Mouse (Mus musculus) thymus, postnatal 0 days (tissue): Measurements from ENCODE around the gene Otub2. TPM values are rescaled to one million over a fixed set of nuclear protein-coding genes. Genes with fewer than 3 reads are reported as not detected.

Experiments
- DNase-seq: peaks from one replicate; pipeline ENCODE4 v3.0.0-alpha.2; 2015; ENCODE audit warnings: low spot score
- polyA plus RNA-seq: library from polyadenylated mRNA; unstranded; fragments of >200 nt; fragmentation: Nextera tagmentation; extraction: Ambion mirVana; gene quantifications from 2 replicates; pipeline ENCODE4 v1.2.1, GENCODE M21; 2015

Otub2 gene
- polyA plus RNA-seq, 1 experiment from 2014 or later = 1.9 TPM

DNA sequence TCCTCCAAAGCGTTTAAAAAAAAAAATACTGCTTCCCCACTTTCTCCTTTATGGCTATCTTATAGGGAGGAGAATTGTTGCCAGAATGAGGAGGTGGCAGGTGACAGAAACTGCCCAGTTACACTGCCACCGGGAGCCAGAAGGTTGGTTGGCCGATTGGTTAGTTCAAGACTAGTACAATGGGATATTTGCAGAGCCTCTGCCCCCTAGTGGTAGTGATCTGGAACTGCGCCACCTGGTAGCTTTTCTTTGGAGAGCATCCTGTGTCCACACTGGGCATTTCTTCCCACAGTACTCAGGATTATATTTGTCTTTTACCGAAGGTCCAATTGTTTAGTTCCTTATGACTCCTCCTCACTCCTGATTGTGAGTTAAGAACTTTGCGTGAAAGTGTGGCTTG, 16.8 kb upstream of the Otub2 start:
- DNase-seq = peak; percentile 70

GRCm38 (mm10) chr12:103373530-103374236, 14.8 kb upstream of the Otub2 start:
- no peak for DNase-seq

DNA sequence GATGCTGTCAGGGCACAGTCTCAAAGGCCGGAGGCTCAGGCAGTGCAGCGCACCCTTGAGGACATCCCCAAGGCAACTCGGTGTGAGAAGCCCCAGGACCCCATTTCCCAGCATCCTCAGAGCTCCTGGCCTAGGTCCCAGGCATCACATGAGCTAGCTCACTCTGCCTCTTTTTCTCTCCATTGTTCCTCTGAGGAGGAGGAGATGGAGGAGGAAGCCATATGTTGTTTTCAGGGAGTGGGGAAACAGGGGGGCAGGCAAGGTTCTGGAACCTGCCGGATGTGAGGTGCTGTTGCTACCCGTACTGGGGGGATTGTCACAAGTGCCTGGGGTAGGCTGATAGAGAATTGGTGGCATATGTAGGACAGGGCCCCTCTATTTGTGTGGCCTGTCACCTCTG, 12.4 kb upstream of the Otub2 start:
- no peak for DNase-seq

GRCm38 (mm10) chr12:103376774-103377173, 11.7 kb upstream of the Otub2 start:
- DNase-seq = no peak

DNA sequence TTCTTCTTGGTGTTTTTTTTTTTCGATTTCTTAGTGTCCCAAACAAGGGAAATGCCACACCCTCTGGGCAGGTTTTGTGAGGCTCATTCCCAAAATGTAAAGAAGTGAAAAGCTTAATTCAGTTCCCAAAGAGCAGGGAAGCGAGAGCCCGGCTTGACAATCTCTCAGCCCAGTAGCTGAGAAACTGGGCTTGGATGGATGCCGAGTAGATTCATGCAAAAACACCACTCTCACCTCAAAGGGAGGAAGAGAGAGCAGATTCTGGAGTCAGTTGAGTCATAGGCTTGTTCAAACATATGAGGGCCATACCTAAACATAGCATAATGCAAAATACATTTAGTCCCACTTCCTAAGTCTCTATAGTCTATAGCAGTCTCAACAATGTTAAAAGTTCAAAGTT, 8.3 kb upstream of the Otub2 start:
- no peak for DNase-seq

DNA sequence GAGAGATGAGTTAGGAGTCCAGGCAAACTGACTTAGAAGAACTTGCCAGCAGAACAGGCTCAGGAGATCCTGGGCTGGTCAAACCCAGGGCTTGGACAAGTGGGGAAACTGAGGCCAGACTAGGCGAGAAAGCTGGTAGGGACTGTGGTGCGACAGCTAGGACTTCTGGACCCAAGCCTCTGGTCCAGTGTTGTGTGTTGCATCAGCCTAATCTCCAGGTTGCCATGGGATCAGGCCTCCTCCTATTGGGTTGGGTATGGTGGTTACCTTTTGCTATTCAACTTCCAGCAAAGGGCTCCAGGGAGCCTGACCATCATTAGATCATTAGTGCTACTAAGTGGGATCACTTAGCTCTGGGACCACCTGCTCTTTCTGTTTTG, 856 bp downstream of the Otub2 start:
- no peak for DNase-seq

- DNase-seq = no peak
These were observed 1.5 kb downstream of the Otub2 start for GRCm38 (mm10) chr12:103389982-103390381.

GRCm38 (mm10) chr12:103391098-103391497, 2.6 kb downstream of the Otub2 start:
- DNase-seq = no peak

DNA sequence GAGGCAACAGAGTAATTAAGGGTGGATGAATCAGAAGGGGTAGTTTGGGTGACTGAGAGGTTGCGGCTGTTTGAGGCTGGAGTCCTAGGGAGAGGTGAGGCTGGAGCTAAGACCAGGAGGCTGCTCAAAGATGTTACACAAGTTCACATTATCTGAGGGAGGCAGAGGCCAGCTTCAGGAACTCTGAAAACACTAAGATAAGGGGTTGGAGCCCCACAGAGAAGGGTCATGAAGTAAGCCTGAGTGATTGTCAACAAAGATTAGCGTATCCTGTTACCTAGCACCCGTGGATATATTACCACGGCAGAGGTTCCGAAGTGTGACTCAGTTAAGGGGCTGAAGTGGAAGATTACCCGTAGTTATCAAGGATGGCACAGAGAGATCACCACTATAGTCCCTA, 5.0 kb downstream of the Otub2 start:
- DNase-seq = no peak

GRCm38 (mm10) chr12:103395486-103396275, 7.2 kb downstream of the Otub2 start:
- no peak for DNase-seq

DNA sequence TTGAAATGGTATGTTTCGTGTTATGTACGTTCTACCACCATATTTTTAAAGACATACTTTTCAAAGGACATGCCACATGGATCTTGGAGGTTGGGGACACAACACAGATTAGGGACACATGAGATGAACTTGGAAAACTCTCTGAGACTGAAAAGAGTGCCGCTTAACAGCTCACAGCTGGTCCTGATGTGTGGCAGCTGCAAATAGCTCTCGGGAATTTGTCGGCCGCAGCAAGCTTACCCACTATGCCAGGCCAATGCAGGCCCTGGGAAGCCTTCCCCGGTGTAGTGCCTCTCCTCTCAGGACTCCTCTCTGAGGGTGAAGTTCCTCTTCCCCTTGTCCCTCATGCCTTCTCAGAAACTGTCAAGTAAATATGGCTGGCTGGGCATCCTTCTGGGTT, 8.3 kb downstream of the Otub2 start:
- DNase-seq = no peak

DNA sequence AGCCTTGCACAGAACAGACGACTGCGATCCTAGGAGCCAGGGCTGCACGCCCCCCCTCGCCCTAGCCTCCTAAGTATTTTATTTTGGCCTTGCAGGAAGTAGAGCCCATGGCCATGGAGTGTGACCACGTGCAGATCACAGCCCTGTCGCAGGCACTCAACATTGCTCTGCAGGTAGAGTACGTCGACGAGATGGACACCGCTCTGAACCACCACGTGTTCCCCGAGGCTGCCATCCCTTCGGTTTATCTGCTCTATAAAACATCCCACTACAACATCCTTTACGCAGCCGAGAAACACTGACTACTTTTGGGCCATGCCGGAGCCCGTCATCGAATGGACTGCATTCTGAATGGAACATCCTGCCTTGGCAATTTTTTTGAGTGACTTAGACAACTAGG, 15.6 kb downstream of the Otub2 start:
- DNase-seq = no peak

GRCm38 (mm10) chr12:103407720-103408119, 19.2 kb downstream of the Otub2 start, which contains the start of gene 9330161L09Rik:
Gene 9330161L09Rik, minus strand, starts transcription at chr12:103407820.
- no peak for DNase-seq

DNA sequence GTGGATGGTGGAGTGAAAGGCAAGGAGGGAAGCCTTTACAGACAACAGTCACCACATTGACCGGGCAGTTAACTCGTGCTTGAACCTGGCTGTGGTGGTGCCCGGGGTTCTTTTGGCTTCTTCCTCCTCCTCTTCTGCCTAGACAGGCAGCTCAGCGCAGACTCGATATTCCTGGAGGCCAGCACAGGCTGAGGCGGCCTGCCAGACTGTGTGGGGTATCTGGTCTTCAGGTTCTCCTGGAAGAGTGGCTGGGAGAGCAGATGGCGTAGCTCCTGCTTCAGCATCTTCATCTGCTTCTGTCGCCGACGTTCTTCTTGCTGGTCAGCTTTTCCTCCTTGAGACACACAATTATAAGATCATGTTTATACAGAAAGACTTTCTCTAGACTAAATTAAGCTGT, 19.7 kb downstream of the Otub2 start:
- DNase-seq = no peak

DNA sequence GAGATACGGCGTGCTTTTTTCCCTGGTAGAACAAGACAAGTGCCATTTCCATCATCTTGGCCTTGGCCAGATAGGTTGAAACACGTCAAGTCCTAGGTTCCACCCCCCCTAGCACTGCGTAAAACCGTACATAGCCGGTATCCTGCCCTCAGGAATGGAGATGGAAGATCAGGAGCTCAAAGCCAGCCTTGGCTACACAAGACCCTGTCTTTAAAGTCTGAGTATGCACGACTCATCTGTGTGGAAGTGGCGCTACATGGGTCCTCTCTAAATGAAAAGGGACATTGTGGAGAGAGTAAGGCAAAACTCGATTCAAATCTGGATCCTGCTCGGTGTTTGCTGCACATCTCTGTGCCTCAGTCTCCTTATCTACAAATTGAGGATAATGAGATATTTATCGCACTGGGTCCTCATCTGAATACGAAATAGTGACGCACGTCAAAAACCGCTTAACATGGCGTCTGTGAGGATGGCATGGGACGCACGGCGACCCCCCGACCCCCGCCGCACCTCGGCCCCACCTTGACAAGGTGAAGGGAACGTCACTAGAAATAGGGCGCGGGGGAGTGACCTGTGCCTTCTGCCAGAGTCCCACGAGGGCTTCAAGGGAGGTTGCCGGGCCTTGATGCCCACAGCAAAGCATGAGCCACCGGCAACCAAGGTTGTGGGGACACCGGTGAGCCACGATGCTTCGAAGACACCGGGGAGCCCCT, 36.7 kb downstream of the Otub2 start:
- DNase-seq = no peak

DNA sequence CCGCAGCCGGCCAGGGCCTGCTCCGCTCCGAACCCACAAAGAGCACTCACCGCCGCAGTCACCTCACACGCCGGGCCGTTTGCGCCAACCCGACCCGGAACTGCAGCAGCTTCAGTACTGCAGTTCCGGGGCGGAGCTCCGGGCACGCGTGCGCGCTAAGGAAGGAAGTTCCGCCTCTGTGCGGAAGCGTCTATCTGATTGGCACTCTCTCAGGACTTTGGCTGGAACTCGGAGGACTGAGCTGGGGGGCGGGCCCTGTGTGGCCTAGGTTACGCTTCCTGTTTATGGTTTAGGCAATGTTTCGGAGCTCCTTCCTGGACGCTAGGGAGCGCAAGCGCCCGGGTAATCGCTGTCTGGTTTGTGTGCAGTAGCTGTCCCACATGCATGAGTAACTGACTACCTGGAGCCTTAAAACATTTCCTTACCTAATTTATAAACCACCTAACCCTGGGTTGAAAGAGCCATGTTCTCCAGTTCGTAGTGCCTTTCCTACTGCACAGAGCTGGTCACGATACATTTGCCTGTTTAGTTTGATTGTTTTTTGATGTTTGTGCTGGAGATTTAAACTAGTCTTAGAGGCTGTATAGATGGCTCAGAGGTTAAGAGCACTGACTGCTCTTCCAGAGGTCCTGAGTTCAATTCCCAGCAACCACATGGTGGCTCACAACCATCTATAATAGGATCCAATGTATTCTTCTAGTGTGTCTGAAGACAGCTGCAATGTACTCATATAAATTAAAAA, 37.4 kb downstream of the Otub2 start, which contains the start of gene Ddx24:
TSS of gene Ddx24 (minus strand) at position 102 of the 742 bp plus-strand sequence.
- DNase-seq = peak; percentile 99

- DNase-seq = no peak
These were observed 38.2 kb downstream of the Otub2 start for GRCm38 (mm10) chr12:103426710-103427109.

DNA sequence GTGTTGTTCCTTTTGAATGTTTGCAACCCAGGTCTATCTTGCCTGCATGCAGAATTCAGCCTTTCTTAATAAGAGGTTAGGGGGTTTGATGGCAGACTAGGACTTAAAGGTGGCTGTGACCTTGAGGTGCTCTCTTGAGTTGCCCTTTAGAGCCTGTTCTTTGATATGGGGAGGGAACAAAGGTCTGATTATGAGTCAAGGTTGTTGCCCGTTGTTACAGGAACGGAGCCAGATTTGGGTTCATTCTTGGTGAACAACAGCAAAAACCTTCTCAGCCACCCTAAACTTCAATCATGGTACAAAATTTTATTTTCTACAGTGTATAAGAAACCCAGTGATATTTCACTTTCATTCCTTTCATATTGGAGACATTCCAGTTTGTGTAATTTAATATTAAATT, 44.9 kb downstream of the Otub2 start:
- DNase-seq = no peak

GRCm38 (mm10) chr12:103433986-103434731, 45.7 kb downstream of the Otub2 start, which contains the start of gene Ifi27:
Gene Ifi27, plus strand, starts transcription at chr12:103434211.
- DNase-seq = peak; percentile 68

GRCm38 (mm10) chr12:103434861-103435260, 46.4 kb downstream of the Otub2 start:
- DNase-seq = no peak

- no peak for DNase-seq
These were observed 49.1 kb downstream of the Otub2 start for GRCm38 (mm10) chr12:103437601-103438000.
